Mouse (Mus musculus) CH12.LX (cell line): ENCODE measurements around the gene 1700022I11Rik. TPM values are rescaled to one million over a fixed set of nuclear protein-coding genes. Genes with fewer than 3 reads are reported as not detected.

Source experiments
- DNase-seq: peaks from one replicate; pipeline ENCODE4 v3.0.0-alpha.2; 2013; ENCODE audit errors: extremely low read depth
- H3K27ac ChIP-seq: 2 replicates; pipeline ENCODE4 v1.5.1; 2012; ENCODE audit warnings: low read depth, mild to moderate bottlenecking, control low read depth, moderate library complexity; ENCODE audit not compliant: insufficient read depth
- H3K27me3 ChIP-seq: replicated peaks from 2 replicates; pipeline ENCODE3; 2012; ENCODE audit warnings: inconsistent platforms
- H3K36me3 ChIP-seq, 2 experiments: replicated peaks in 1 of 2; 2 replicates each; pipeline versions ENCODE3 to v1.6.1; 2012; ENCODE audit warnings: inconsistent platforms in 1 of 2, low read length in 1 of 2, mild to moderate bottlenecking in 1 of 2, mixed read lengths in 1 of 2, moderate library complexity in 1 of 2; ENCODE audit not compliant: control insufficient read depth in 1 of 2, insufficient read depth in 1 of 2
- H3K4me1 ChIP-seq, 2 experiments: 2 replicates each; pipeline ENCODE4 v1.6.1; 2012; ENCODE audit warnings: inconsistent platforms in 1 of 2, moderate library complexity in 1 of 2; ENCODE audit not compliant: insufficient read depth in 2 of 2, control insufficient read depth in 1 of 2
- H3K4me2 ChIP-seq: 2 replicates; pipeline ENCODE4 v1.6.1; 2012; ENCODE audit warnings: low read depth, mild to moderate bottlenecking, control low read depth; ENCODE audit not compliant: poor library complexity, insufficient read depth, severe bottlenecking
- H3K4me3 ChIP-seq, 3 experiments: fragments of 150-350 bp in 1 of 3; sonication (generic) in 1 of 3; replicated peaks in 1 of 3; 2 replicates each; pipeline versions ENCODE3 to v1.5.1; 2011 to 2012; ENCODE audit warnings: low read depth in 2 of 3, low read length in 2 of 3, mild to moderate bottlenecking in 2 of 3, moderate library complexity in 2 of 3, control low read depth in 1 of 3, improper control_type of control experiment in 1 of 3, inconsistent platforms in 1 of 3, mixed read lengths in 1 of 3; ENCODE audit not compliant: poor library complexity in 1 of 3
- H3K79me2 ChIP-seq: replicated peaks from 2 replicates; pipeline ENCODE4 v1.6.1; 2012; ENCODE audit warnings: mild to moderate bottlenecking, moderate library complexity; ENCODE audit not compliant: control insufficient read depth, poor library complexity, insufficient read depth, severe bottlenecking; ENCODE audit errors: extremely low read depth
- H3K9ac ChIP-seq: 2 replicates; pipeline ENCODE4 v1.6.1; 2012; ENCODE audit warnings: low read depth, mild to moderate bottlenecking, control low read depth, moderate library complexity; ENCODE audit not compliant: insufficient read depth
- H3K9me3 ChIP-seq: replicated peaks from 2 replicates; pipeline ENCODE3; 2012; ENCODE audit warnings: low read length, inconsistent platforms, mixed read lengths
- CHD2 ChIP-seq: IDR thresholded peaks from 2 replicates; pipeline ENCODE4 v1.6.1; 2011; ENCODE audit warnings: low read length, improper control_type of control experiment
- CTCF ChIP-seq, 2 experiments: IDR thresholded peaks in 1 of 2; conservative IDR thresholded peaks in 1 of 2; 2 replicates each; pipeline ENCODE4 v1.5.1; 2011 to 2012; ENCODE audit warnings: low read depth in 2 of 2, low read length in 2 of 2, improper control_type of control experiment in 1 of 2, inconsistent platforms in 1 of 2, mild to moderate bottlenecking in 1 of 2, moderate library complexity in 1 of 2
- E2F4 ChIP-seq: IDR thresholded peaks from 2 replicates; pipeline ENCODE4 v1.6.1; 2011; ENCODE audit warnings: low read depth, low read length, improper control_type of control experiment; ENCODE audit not compliant: insufficient replicate concordance
- EP300 ChIP-seq: IDR thresholded peaks from 2 replicates; pipeline ENCODE4 v1.6.1; 2011; ENCODE audit warnings: low read length, improper control_type of control experiment
- HCFC1 ChIP-seq: IDR thresholded peaks from 2 replicates; pipeline ENCODE4 v1.6.1; 2012; ENCODE audit warnings: low read depth, mild to moderate bottlenecking, inconsistent platforms, low read length, improper control_type of control experiment
- KAT2A ChIP-seq: IDR thresholded peaks from 2 replicates; pipeline ENCODE4 v1.6.1; 2012; ENCODE audit warnings: low read length, improper control_type of control experiment, inconsistent platforms; ENCODE audit not compliant: insufficient replicate concordance
- MAFK ChIP-seq: IDR thresholded peaks from 2 replicates; pipeline ENCODE4 v1.6.1; 2011; ENCODE audit warnings: low read length, improper control_type of control experiment; ENCODE audit not compliant: insufficient replicate concordance
- MAX ChIP-seq: IDR thresholded peaks from 2 replicates; pipeline ENCODE4 v1.6.1; 2011; ENCODE audit warnings: low read length, improper control_type of control experiment
- MAZ ChIP-seq: IDR thresholded peaks from 2 replicates; pipeline ENCODE4 v1.6.1; 2012; ENCODE audit warnings: low read depth, mild to moderate bottlenecking, inconsistent platforms, low read length, improper control_type of control experiment, moderate library complexity
- MXI1 ChIP-seq: IDR thresholded peaks from 2 replicates; pipeline ENCODE4 v1.6.1; 2011; ENCODE audit warnings: mild to moderate bottlenecking, low read depth, low read length, improper control_type of control experiment
- PAX5 ChIP-seq: IDR thresholded peaks from 2 replicates; pipeline ENCODE4 v1.6.1; 2012; ENCODE audit warnings: low read length, inconsistent platforms, mixed read lengths
- RCOR1 ChIP-seq: conservative IDR thresholded peaks from 2 replicates; pipeline ENCODE4 v1.6.1; 2012; ENCODE audit warnings: low read depth, mild to moderate bottlenecking, inconsistent platforms, low read length, improper control_type of control experiment
- SMC3 ChIP-seq: IDR thresholded peaks from 2 replicates; pipeline ENCODE4 v1.6.1; 2011; ENCODE audit warnings: low read depth, low read length, improper control_type of control experiment
- TBP ChIP-seq: conservative IDR thresholded peaks from 2 replicates; pipeline ENCODE4 v1.6.1; 2011; ENCODE audit warnings: low read depth, low read length, improper control_type of control experiment
- TCF12 ChIP-seq: IDR thresholded peaks from 2 replicates; pipeline ENCODE4 v1.6.1; 2014; ENCODE audit warnings: low read depth, mild to moderate bottlenecking, inconsistent platforms, low read length, improper control_type of control experiment
- USF1 ChIP-seq: IDR thresholded peaks from 2 replicates; pipeline ENCODE4 v1.6.1; 2014; ENCODE audit warnings: low read depth, mild to moderate bottlenecking, inconsistent platforms, low read length, improper control_type of control experiment
- ZKSCAN1 ChIP-seq: IDR thresholded peaks from 2 replicates; pipeline ENCODE4 v1.6.1; 2012; ENCODE audit warnings: low read depth, inconsistent platforms, low read length, improper control_type of control experiment, borderline replicate concordance
- dilution Hi-C: fragments of 300-500 bp; cut with MboI; formaldehyde crosslinking; loops from 2 replicates; pipeline ENCODE4 v1.14.3; 2020; ENCODE audit warnings: low sequenced_read_pairs; ENCODE audit not compliant: extremely low pct_unique_long_range_greater_than_20kb, extremely low pct_ligation_motif_present
- in situ Hi-C: fragments of 300-500 bp; cut with MboI; formaldehyde crosslinking; loops from 3 replicates; pipeline ENCODE4 v1.14.3; 2019; ENCODE audit warnings: low sequenced_read_pairs, low pct_ligation_motif_present, low pct_unique_long_range_greater_than_20kb, mixed read lengths
- polyA plus RNA-seq: library from polyadenylated mRNA; unstranded; fragments of >175 nt; gene quantifications from 2 replicates; pipeline ENCODE4 v1.2.1, GENCODE M21; 2012; ENCODE audit warnings: low read depth; ENCODE audit not compliant: insufficient read length
- total RNA-seq, 2 experiments: library from RNA; depleted of rRNA; stranded (reverse); fragments of 300-350 nt in 1 of 2; fragments of >200 nt in 1 of 2; gene quantifications; 2 replicates each; pipeline ENCODE4 v1.2.3; 2012 to 2014

The 1700022I11Rik gene
- total and polyA plus RNA-seq, 3 experiments: 0.24 to 0.55 TPM; not detected in 1

DNA sequence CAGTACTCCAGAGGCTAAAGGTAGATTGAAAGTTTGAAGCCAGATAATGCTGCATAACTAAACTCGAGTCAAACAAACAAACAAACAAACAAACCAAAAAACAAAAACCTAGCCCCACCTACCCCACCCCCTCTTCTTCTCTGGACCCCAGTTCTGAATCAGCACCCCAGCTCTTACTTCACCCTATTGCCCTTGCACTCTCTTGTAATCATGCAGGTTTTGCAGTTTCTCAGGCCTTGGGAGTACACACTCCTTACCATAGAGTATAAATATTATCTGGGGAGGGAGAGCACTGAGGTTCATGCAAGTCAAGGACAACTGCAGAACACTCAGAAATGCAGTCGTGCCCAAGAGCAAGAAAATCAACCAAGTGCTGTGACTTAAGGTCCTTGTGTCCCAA is 31.9 kb downstream of the 1700022I11Rik start:
- H3K9ac ChIP-seq: no peak overlapping the region
- H3K36me3 ChIP-seq: peaks cover 18 to 54% of the 10 kb centered on the region in 2 experiments
- no peak overlapping the region for H3K27ac ChIP-seq
- DNase-seq: no peak
- H3K4me2 ChIP-seq: no peak overlapping the region
- H3K4me3 ChIP-seq: no peak overlapping the region
- peaks cover 0 to 19% of the 10 kb centered on the region in 2 experiments; a peak in 2 of 4 replicates for H3K4me1 ChIP-seq
- no peaks in the 10 kb centered on the region for H3K27me3 ChIP-seq
- in situ Hi-C loops: loop anchor here (25.0 kb wide), 1 partner anchor 561 kb away; the partner anchor contains the start of genes Creb3 and Tln1
- H3K79me2 ChIP-seq: peaks cover 34% of the 10 kb centered on the region
- dilution Hi-C loops: no loop called here
- H3K9me3 ChIP-seq: no peaks in the 10 kb centered on the region
- TF ChIP-seq MAFK: no peak
- TF ChIP-seq SMC3: no peak
- TF ChIP-seq KAT2A: no peak
- no peak for TF ChIP-seq E2F4
- TF ChIP-seq HCFC1: no peak
- no peak for TF ChIP-seq USF1
- TF ChIP-seq CHD2: no peak
- TF ChIP-seq TCF12: no peak
- TF ChIP-seq MAZ: no peak
- TF ChIP-seq RCOR1: no peak
- no peak for TF ChIP-seq MXI1
- TF ChIP-seq MAX: no peak
- no peak for TF ChIP-seq CTCF (conservative IDR thresholded peaks at IDR 0.05 in 1 of 2, IDR thresholded peaks at IDR 0.05 in 1 of 2; ENCODE audit: low read depth in 2 of 2, low read length in 2 of 2)
- TF ChIP-seq EP300: no peak
- no peak for TF ChIP-seq PAX5
- TF ChIP-seq TBP: no peak

DNA sequence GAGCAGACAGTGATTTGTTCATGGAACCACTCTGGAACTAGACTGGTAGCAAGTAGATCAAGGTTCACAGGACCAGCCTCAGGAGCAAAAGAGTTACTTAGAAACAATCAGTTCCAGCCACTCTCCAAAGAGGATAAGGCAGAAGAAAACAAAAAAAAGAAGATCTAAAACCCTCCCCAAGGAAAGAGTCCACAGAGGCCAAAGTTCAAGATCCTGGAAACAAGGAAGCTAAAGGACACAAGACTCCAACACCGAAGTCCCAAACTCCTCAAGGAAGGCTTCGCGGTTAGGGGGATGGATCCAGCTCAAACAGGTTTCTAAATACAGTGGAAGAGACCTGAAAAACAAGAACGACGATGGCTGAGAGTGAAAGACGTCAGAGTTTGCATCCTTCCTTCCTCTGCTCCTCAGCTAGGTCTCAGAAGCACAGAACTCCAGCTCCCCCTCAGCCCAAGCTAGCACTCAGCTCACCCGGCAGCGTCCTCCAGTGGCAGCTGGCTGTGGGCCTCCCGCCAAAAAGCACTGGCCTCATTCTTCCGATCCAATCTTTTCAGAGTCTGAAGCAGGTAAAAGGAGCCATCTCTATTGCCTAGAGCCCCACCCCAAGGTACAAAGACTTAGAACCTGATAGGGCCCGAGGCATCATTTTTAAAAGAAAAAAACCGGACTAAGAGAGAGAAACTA is 33.5 kb downstream of the 1700022I11Rik start:
- no peak overlapping the region for H3K4me3 ChIP-seq
- H3K79me2 ChIP-seq: peaks cover 20% of the 10 kb centered on the region
- H3K4me1 ChIP-seq: peaks cover 0 to 7% of the 10 kb centered on the region in 2 experiments; a peak in 2 of 4 replicates
- dilution Hi-C loops: no loop called here
- DNase-seq: no peak
- in situ Hi-C loops: loop anchor here (25.0 kb wide), 1 partner anchor 559 kb away; the partner anchor contains the start of genes Creb3 and Tln1
- H3K27me3 ChIP-seq: no peaks in the 10 kb centered on the region
- H3K9me3 ChIP-seq: no peaks in the 10 kb centered on the region
- no peak overlapping the region for H3K4me2 ChIP-seq
- H3K9ac ChIP-seq: no peak overlapping the region
- H3K36me3 ChIP-seq: peaks cover 25 to 58% of the 10 kb centered on the region in 2 experiments
- H3K27ac ChIP-seq: no peak overlapping the region
- TF ChIP-seq ZKSCAN1: no peak
